Mouse (Mus musculus): ENCODE measurements at regions not wholly inside any gene's neighbourhood (a gene's known extent, or its start where the extent isn't known, plus 50 kb on each side); places are given as distances from the start of the nearest gene placed in this dataset.

GRCm38 (mm10) chr16:8936446-8936845, 106.5 kb downstream of the 1810013L24Rik start:
- Histone ChIP-seq H3K36me3 (replicated peaks) (no peaks in the 10 kb centered on the region), H3K27me3 (ENCODE audit: insufficient read depth, low read length) (no peaks in the 10 kb centered on the region), H3K4me3 (ENCODE audit: low read depth, low read length) (no peak overlapping the region), H3K4me1 (ENCODE audit: insufficient read depth, low read depth, low read length) (no peaks in the 10 kb centered on the region), H3K9me3 (replicated peaks) (no peaks in the 10 kb centered on the region)
- ATAC-seq (ENCODE audit: extremely low read depth, insufficient number of reproducible peaks, low FRiP score, poor library complexity, severe bottlenecking) = no peak
- no peak for TF ChIP-seq CTCF (IDR thresholded peaks at IDR 0.05; ENCODE audit: low read depth, low read length)
- no peak for TF ChIP-seq POLR2AphosphoS5 (IDR thresholded peaks at IDR 0.05; ENCODE audit: insufficient replicate concordance, low read depth, low read length)
- no peak for TF ChIP-seq TAL1 (conservative IDR thresholded peaks at IDR 0.05; ENCODE audit: low read depth, low read length)
- no peak for TF ChIP-seq GATA2 (IDR thresholded peaks at IDR 0.05; ENCODE audit: borderline replicate concordance, low read depth, low read length)
- TF ChIP-seq GATA1 (IDR thresholded peaks at IDR 0.05; ENCODE audit: borderline replicate concordance, low read length) = no peak
- no peak for DNase-seq (ENCODE audit: low spot score)

- DNase-seq (ENCODE audit: low spot score) (no peak), ATAC-seq (ENCODE audit: extremely low read depth, insufficient number of reproducible peaks, low FRiP score, poor library complexity, severe bottlenecking) (no peak)
- Histone ChIP-seq H3K36me3 (replicated peaks) (no peaks in the 10 kb centered on the region), H3K9me3 (replicated peaks) (no peaks in the 10 kb centered on the region), H3K27me3 (ENCODE audit: insufficient read depth, low read length) (no peaks in the 10 kb centered on the region), H3K4me3 (ENCODE audit: low read depth, low read length) (no peak overlapping the region), H3K4me1 (ENCODE audit: insufficient read depth, low read depth, low read length) (no peaks in the 10 kb centered on the region)
- no peak for TF ChIP-seq TAL1 (conservative IDR thresholded peaks at IDR 0.05; ENCODE audit: low read depth, low read length)
- TF ChIP-seq POLR2AphosphoS5 (IDR thresholded peaks at IDR 0.05; ENCODE audit: insufficient replicate concordance, low read depth, low read length) = no peak
- no peak for TF ChIP-seq GATA2 (IDR thresholded peaks at IDR 0.05; ENCODE audit: borderline replicate concordance, low read depth, low read length)
- TF ChIP-seq CTCF (IDR thresholded peaks at IDR 0.05; ENCODE audit: low read depth, low read length) = no peak
Measured at GRCm38 (mm10) chr16:8938516-8938915, 108.6 kb downstream of the 1810013L24Rik start.

- no peak for ATAC-seq (ENCODE audit: extremely low read depth, insufficient number of reproducible peaks, low FRiP score, poor library complexity, severe bottlenecking)
- TF ChIP-seq CTCF (IDR thresholded peaks at IDR 0.05; ENCODE audit: low read depth, low read length) (no peak), POLR2AphosphoS5 (IDR thresholded peaks at IDR 0.05; ENCODE audit: insufficient replicate concordance, low read depth, low read length) (no peak), GATA1 (IDR thresholded peaks at IDR 0.05; ENCODE audit: borderline replicate concordance, low read length) (no peak), TAL1 (conservative IDR thresholded peaks at IDR 0.05; ENCODE audit: low read depth, low read length) (no peak), GATA2 (IDR thresholded peaks at IDR 0.05; ENCODE audit: borderline replicate concordance, low read depth, low read length) (no peak)
- no peaks in the 10 kb centered on the region for H3K9me3 ChIP-seq (replicated peaks)
- no peak overlapping the region for H3K4me3 ChIP-seq (ENCODE audit: low read depth, low read length)
- no peaks in the 10 kb centered on the region for H3K27me3 ChIP-seq (ENCODE audit: insufficient read depth, low read length)
- no peaks in the 10 kb centered on the region for H3K4me1 ChIP-seq (ENCODE audit: insufficient read depth, low read depth, low read length)
- DNase-seq (ENCODE audit: low spot score) = no peak
- H3K36me3 ChIP-seq (replicated peaks) = no peaks in the 10 kb centered on the region
Measured at GRCm38 (mm10) chr16:8939136-8939535, 109.2 kb downstream of the 1810013L24Rik start.

GRCm38 (mm10) chr16:8944412-8945102, 114.7 kb downstream of the 1810013L24Rik start:
- H3K27me3 ChIP-seq (ENCODE audit: insufficient read depth, low read length) = peaks cover 4% of the 10 kb centered on the region; the same call in 1 of the 2 replicates
- H3K4me3 ChIP-seq (ENCODE audit: low read depth, low read length) = no peak overlapping the region
- no peaks in the 10 kb centered on the region for H3K4me1 ChIP-seq (ENCODE audit: insufficient read depth, low read depth, low read length)
- no peaks in the 10 kb centered on the region for H3K9me3 ChIP-seq (replicated peaks)
- ATAC-seq (ENCODE audit: extremely low read depth, insufficient number of reproducible peaks, low FRiP score, poor library complexity, severe bottlenecking) (no peak), DNase-seq (ENCODE audit: low spot score) (no peak)
- no peak for TF ChIP-seq TAL1 (conservative IDR thresholded peaks at IDR 0.05; ENCODE audit: low read depth, low read length)
- no peak for TF ChIP-seq POLR2AphosphoS5 (IDR thresholded peaks at IDR 0.05; ENCODE audit: insufficient replicate concordance, low read depth, low read length)
- no peak for TF ChIP-seq GATA1 (IDR thresholded peaks at IDR 0.05; ENCODE audit: borderline replicate concordance, low read length)
- TF ChIP-seq GATA2 (IDR thresholded peaks at IDR 0.05; ENCODE audit: borderline replicate concordance, low read depth, low read length) = no peak
- no peak for TF ChIP-seq CTCF (IDR thresholded peaks at IDR 0.05; ENCODE audit: low read depth, low read length)
- no peaks in the 10 kb centered on the region for H3K36me3 ChIP-seq (replicated peaks)

- Histone ChIP-seq H3K9me3 (replicated peaks) (no peaks in the 10 kb centered on the region), H3K27me3 (ENCODE audit: insufficient read depth, low read length) (peaks cover 4% of the 10 kb centered on the region; the same call in 1 of the 2 replicates), H3K36me3 (replicated peaks) (no peaks in the 10 kb centered on the region), H3K4me3 (ENCODE audit: low read depth, low read length) (no peak overlapping the region), H3K4me1 (ENCODE audit: insufficient read depth, low read depth, low read length) (no peaks in the 10 kb centered on the region)
- no peak for DNase-seq (ENCODE audit: low spot score)
- no peak for TF ChIP-seq POLR2AphosphoS5 (IDR thresholded peaks at IDR 0.05; ENCODE audit: insufficient replicate concordance, low read depth, low read length)
- TF ChIP-seq GATA1 (IDR thresholded peaks at IDR 0.05; ENCODE audit: borderline replicate concordance, low read length) = no peak
- TF ChIP-seq CTCF (IDR thresholded peaks at IDR 0.05; ENCODE audit: low read depth, low read length) = no peak
- TF ChIP-seq GATA2 (IDR thresholded peaks at IDR 0.05; ENCODE audit: borderline replicate concordance, low read depth, low read length) = no peak
- no peak for TF ChIP-seq TAL1 (conservative IDR thresholded peaks at IDR 0.05; ENCODE audit: low read depth, low read length)
- no peak for ATAC-seq (ENCODE audit: extremely low read depth, insufficient number of reproducible peaks, low FRiP score, poor library complexity, severe bottlenecking)
Measured at GRCm38 (mm10) chr16:8947846-8948245, 117.9 kb downstream of the 1810013L24Rik start.

- no peak for TF ChIP-seq TAL1 (conservative IDR thresholded peaks at IDR 0.05; ENCODE audit: low read depth, low read length)
- no peak for TF ChIP-seq GATA2 (IDR thresholded peaks at IDR 0.05; ENCODE audit: borderline replicate concordance, low read depth, low read length)
- no peak for TF ChIP-seq CTCF (IDR thresholded peaks at IDR 0.05; ENCODE audit: low read depth, low read length)
- TF ChIP-seq POLR2AphosphoS5 (IDR thresholded peaks at IDR 0.05; ENCODE audit: insufficient replicate concordance, low read depth, low read length) = no peak
- no peak for TF ChIP-seq GATA1 (IDR thresholded peaks at IDR 0.05; ENCODE audit: borderline replicate concordance, low read length)
- Histone ChIP-seq H3K4me3 (ENCODE audit: low read depth, low read length) (no peak overlapping the region), H3K4me1 (ENCODE audit: insufficient read depth, low read depth, low read length) (no peaks in the 10 kb centered on the region), H3K27me3 (ENCODE audit: insufficient read depth, low read length) (no peaks in the 10 kb centered on the region), H3K36me3 (replicated peaks) (no peaks in the 10 kb centered on the region), H3K9me3 (replicated peaks) (no peaks in the 10 kb centered on the region)
- no peak for ATAC-seq (ENCODE audit: extremely low read depth, insufficient number of reproducible peaks, low FRiP score, poor library complexity, severe bottlenecking)
- DNase-seq (ENCODE audit: low spot score) = no peak
Measured at GRCm38 (mm10) chr16:8951156-8951899, 121.4 kb downstream of the 1810013L24Rik start.
